Mouse (Mus musculus) intestine, embryonic 16.5 days (tissue): ENCODE data around the gene Dmpk. TPM values are rescaled to one million over a fixed set of nuclear protein-coding genes. Genes with fewer than 3 reads are reported as not detected.
"Not testable (repeated sequence)": the region's sequence is repeated elsewhere in the genome, so short reads cannot be mapped to it uniquely, and the experiment has no call there.

Experiments
- ATAC-seq: fragments of 200-750 bp; cut with Nextera tagmentation; 2 replicates; pipeline ENCODE4 v1.8.0; 2017; ENCODE audit warnings: moderate TSS enrichment, moderate library complexity
- H3K27ac ChIP-seq: fragments of 300-500 bp; sonication (generic); 2 replicates; pipeline ENCODE4 v1.5.1; 2014; ENCODE audit warnings: mild to moderate bottlenecking, low read length
- H3K27me3 ChIP-seq: fragments of 300-500 bp; sonication (generic); replicated peaks from 2 replicates; pipeline ENCODE4 v1.6.1; 2014; ENCODE audit warnings: low read length, control low read depth, mixed read lengths; ENCODE audit not compliant: control insufficient read depth, insufficient read depth
- H3K36me3 ChIP-seq: fragments of 300-500 bp; sonication (generic); 2 replicates; pipeline ENCODE4 v1.6.1; 2014; ENCODE audit warnings: low read length, control low read depth; ENCODE audit not compliant: control insufficient read depth, insufficient read depth
- H3K4me1 ChIP-seq: fragments of 300-500 bp; sonication (generic); 2 replicates; pipeline ENCODE4 v1.6.1; 2014; ENCODE audit warnings: low read length, control low read depth, mixed read lengths; ENCODE audit not compliant: control insufficient read depth, insufficient read depth
- H3K4me2 ChIP-seq: fragments of 300-500 bp; sonication (generic); 2 replicates; pipeline ENCODE4 v1.6.1; 2014; ENCODE audit warnings: low read depth, low read length, control low read depth
- H3K4me3 ChIP-seq: fragments of 300-500 bp; sonication (generic); 2 replicates; pipeline ENCODE4 v1.5.1; 2014; ENCODE audit warnings: mild to moderate bottlenecking, low read length
- H3K9ac ChIP-seq: fragments of 300-500 bp; sonication (generic); 2 replicates; pipeline ENCODE4 v1.6.1; 2014; ENCODE audit warnings: low read depth, low read length
- H3K9me3 ChIP-seq: fragments of 300-500 bp; sonication (generic); 2 replicates; pipeline ENCODE4 v1.6.1; 2016; ENCODE audit warnings: low read length, control low read depth; ENCODE audit not compliant: control insufficient read depth
- WGBS: fragments of 180-500 bp; shearing (Covaris S2); extraction: QIAGEN DNeasy Blood & Tissue Kit; methylation state at CpG from one replicate; pipeline ENCODE4 v1.1.7; 2014; 5-methylcytosine and 5-hydroxymethylcytosine counted together
- polyA plus RNA-seq: library from polyadenylated mRNA; unstranded; fragments of >200 nt; fragmentation: Nextera tagmentation; extraction: Ambion mirVana; gene quantifications from 2 replicates; pipeline ENCODE4 v1.2.1, GENCODE M21; 2015

Dmpk gene
- polyA plus RNA-seq, 1 experiment from 2014 or later, result 54.6 TPM

DNA sequence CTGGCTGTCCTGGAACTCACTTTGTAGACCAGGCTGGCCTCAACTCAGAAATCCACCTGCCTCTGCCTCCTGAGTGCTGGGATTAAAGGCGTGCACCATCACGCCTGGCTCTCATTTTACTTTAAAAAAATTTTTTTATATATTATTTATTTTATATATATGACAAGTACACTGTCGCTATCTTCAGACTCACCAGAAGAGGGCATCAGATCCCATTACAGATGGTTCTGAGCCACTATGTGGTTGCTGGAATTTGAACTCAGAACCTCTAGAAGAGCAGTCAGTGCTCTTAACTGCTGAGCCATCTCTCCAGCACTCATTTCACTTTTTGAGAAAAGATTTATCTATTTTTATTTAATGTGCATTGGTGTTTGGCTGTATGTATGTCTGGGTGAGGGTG is 12.6 kb upstream of the Dmpk start:
- not testable (repeated sequence) for H3K4me3 ChIP-seq, H3K36me3 ChIP-seq
- 56% methylated on average over 3 of the region's 3 CpGs for WGBS

DNA sequence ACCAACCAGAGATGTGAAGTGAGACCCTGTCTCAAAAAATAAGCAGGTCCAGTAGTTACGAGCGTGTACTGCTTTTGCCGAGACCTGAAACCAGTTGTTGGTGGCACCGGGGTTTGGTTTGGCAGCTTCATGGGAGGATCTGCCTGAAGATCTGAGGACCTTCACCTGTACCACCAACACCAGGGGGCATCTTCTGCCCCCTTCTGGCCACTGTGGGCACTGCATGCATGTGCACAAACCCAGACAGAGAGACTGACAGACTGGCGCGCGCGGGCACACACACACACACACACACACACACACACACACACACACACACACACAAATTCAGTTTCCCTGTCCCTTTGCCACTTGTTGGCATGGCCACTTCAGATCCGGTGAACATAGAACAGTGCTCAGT is 10.1 kb upstream of the Dmpk start:
- H3K9me3 ChIP-seq, result no peaks in the 10 kb centered on the region
- H3K9ac ChIP-seq, result no peak overlapping the region
- H3K27ac ChIP-seq, result no peak overlapping the region
- ATAC-seq, result no peak
- H3K4me2 ChIP-seq, result no peak overlapping the region
- no peak overlapping the region for H3K4me3 ChIP-seq
- 76% methylated on average over 9 of the region's 9 CpGs for WGBS
- H3K36me3 ChIP-seq, result peaks cover under 1% of the 10 kb centered on the region; the same call in 1 of the 2 replicates
- no peaks in the 10 kb centered on the region for H3K27me3 ChIP-seq
- peaks cover 20% of the 10 kb centered on the region for H3K4me1 ChIP-seq

More for the DNA sequence above, 12.6 kb upstream of the Dmpk start:
- not testable (repeated sequence) for H3K4me2 ChIP-seq, H3K9me3 ChIP-seq, H3K4me1 ChIP-seq, ATAC-seq, H3K27ac ChIP-seq, H3K9ac ChIP-seq
- H3K27me3 ChIP-seq, result peaks cover 14% of the 10 kb centered on the region

DNA sequence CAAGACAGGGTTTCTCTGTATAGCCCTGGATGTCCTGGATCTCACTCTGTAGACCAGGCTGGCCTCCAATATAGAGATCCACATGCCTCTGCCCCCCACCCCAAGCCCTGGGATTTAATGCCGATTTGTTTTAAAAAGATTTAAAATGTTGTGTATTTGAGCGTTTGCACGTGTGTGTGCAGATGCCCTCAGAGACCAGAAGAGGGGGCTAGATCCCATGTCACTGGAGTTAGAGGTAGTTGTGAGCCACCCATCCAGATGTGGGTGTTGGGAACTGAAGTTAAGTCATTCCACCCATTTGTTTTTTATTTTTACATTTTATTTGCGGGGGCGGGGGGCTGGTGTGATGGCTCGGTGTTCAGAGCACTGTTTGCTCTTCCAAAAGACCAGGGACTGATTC is 9.2 kb upstream of the Dmpk start:
- Histone ChIP-seq H3K4me1 (peaks cover 20% of the 10 kb centered on the region), H3K27ac (no peak overlapping the region), H3K9me3 (no peaks in the 10 kb centered on the region), H3K27me3 (no peaks in the 10 kb centered on the region), H3K36me3 (peaks cover 4% of the 10 kb centered on the region; the same call in 1 of the 2 replicates), H3K9ac (no peak overlapping the region), H3K4me2 (no peak overlapping the region), H3K4me3 (no peak overlapping the region)
- ATAC-seq, result no peak
- 92% methylated on average over 6 of the region's 6 CpGs for WGBS

DNA sequence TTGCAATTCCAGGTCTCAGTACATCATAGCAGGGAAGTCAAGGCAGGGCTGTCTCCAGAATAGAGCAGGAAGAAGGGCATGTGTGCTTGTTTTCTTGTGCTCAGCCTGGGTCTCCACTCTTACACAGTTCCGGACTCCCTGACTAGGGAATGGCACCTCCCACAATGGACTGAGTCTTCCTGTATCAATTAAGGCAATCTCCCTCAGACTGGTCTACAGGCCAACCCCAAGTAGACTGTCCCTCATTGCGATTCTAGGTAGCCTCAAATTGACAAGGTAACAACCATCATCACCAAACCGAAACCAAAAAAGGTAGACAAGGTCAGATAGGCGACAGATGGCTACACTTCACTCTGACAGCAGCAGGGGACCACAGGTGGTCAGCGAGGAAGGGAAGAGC is 8.4 kb upstream of the Dmpk start:
- H3K9me3 ChIP-seq, result no peaks in the 10 kb centered on the region
- peak overlapping the region; percentile 64 for H3K4me3 ChIP-seq
- 0 out of 2 replicates have a peak, but pooled peaks have one; percentile 2 for ATAC-seq
- H3K4me1 ChIP-seq, result peaks cover 20% of the 10 kb centered on the region
- peak overlapping the region; percentile 75 for H3K4me2 ChIP-seq
- 53% methylated on average over 5 of the region's 5 CpGs for WGBS
- no peaks in the 10 kb centered on the region for H3K27me3 ChIP-seq
- H3K36me3 ChIP-seq, result peaks cover 4% of the 10 kb centered on the region; the same call in 1 of the 2 replicates
- H3K9ac ChIP-seq, result no peak overlapping the region
- no peak overlapping the region for H3K27ac ChIP-seq

DNA sequence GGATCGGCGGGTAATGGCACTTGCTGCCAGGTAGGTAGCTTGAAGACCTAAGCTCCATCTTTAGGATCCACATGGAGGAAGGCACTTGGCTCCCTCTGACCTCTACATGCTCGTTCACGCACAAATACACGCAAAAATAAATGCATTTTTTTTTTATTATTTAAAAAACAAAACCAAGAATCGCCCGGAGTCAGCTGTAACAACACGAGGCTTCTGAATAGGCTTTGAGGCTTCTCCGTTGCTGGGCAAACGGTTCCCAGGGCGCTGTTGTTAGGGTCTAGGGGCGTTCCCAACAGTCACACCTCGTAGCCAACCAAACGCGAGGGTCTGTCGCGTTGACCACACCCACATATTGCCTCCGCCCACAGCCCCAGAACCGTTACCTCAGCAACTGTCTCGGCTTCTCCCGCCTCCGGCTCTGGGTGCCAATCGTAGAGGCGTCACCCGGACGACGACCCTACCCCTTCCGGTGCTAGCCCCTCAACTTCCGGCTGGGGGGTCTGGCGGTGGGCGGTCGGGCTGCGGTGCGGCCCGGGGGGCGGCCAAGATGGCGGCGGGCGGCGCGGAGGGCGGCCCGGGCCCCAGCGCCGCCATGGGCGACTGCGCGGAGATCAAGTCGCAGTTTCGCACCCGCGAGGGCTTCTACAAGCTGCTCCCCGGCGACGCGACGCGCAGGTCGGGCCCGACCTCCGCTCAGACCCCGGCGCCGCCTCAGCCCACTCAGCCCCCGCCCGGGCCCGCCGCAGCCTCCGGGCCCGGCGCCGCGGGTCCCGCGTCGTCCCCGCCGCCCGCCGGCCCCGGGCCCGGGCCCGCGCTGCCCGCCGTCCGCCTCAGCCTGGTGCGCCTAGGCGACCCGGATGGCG is 7.7 kb upstream of the Dmpk start, which contains the start of gene Dmwd:
Dmwd (plus strand) TSS at position 505 of the 863 bp plus-strand sequence.
- Histone ChIP-seq H3K36me3 (peaks cover 10% of the 10 kb centered on the region; the same call in 1 of the 2 replicates), H3K9ac (peak within 1 kb of the TSS; percentile 78), H3K4me1 (peaks cover 20% of the 10 kb centered on the region), H3K4me2 (peak within 1 kb of the TSS; percentile 75), H3K27ac (peak within 1 kb of the TSS; percentile 79), H3K4me3 (peak within 1 kb of the TSS; percentile 64), H3K9me3 (no peaks in the 10 kb centered on the region), H3K27me3 (no peaks in the 10 kb centered on the region)
- peak; percentile 97 for ATAC-seq
- WGBS, result under 1% methylated on average over 65 of the region's 91 CpGs

DNA sequence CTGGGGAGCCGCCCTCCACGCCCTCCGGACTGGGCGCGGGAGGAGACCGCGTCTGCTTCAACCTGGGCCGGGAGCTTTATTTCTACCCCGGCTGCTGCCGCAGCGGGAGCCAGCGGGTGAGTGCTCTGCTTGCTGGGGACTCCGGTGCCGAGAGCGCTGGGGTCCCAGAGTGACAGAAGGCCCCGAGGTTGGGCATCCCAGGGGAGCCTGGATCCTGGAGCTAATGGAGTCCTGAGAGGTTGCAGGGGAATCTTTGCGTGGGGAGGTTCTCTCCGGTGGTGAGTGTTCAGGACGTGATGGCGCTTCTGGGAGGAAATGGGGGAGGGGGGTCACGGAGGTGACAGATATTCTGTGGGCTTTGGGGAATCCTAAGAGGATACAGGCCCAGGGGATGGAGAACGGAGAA is 7.1 kb upstream of the Dmpk start:
- Histone ChIP-seq H3K9me3 (no peaks in the 10 kb centered on the region), H3K36me3 (peaks cover 16% of the 10 kb centered on the region; the same call in 1 of the 2 replicates), H3K27ac (peak overlapping the region; percentile 79), H3K9ac (peak overlapping the region; percentile 78), H3K4me1 (peaks cover 20% of the 10 kb centered on the region), H3K4me2 (peak overlapping the region; percentile 75), H3K27me3 (no peaks in the 10 kb centered on the region), H3K4me3 (peak overlapping the region; percentile 64)
- no peak for ATAC-seq
- WGBS, result under 1% methylated on average over 22 of the region's 22 CpGs

DNA sequence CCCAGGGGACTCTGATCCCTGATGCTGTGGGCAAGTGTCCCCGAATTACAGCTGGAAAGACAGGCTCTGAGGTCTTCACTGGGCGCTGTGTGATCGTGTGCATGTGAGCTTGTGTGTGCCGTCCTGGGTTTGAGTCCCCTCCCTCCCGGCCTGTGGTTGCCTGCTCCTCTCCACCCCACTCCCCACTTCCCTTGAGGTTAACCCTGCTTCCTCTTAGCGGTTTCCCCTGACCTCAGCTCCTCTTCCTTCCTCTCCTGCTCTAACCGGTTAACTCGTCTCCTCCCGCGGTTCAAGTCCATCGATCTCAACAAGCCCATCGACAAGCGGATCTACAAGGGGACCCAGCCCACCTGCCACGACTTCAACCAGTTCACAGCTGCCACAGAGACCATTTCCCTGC is 5.9 kb upstream of the Dmpk start:
- 71% methylated on average over 14 of the region's 14 CpGs for WGBS
- Histone ChIP-seq H3K27me3 (no peaks in the 10 kb centered on the region), H3K4me2 (peak overlapping the region; percentile 75), H3K36me3 (peaks cover 27% of the 10 kb centered on the region), H3K9ac (no peak overlapping the region), H3K4me1 (peaks cover 29% of the 10 kb centered on the region), H3K27ac (no peak overlapping the region), H3K9me3 (no peaks in the 10 kb centered on the region), H3K4me3 (no peak overlapping the region)
- ATAC-seq, result no peak

DNA sequence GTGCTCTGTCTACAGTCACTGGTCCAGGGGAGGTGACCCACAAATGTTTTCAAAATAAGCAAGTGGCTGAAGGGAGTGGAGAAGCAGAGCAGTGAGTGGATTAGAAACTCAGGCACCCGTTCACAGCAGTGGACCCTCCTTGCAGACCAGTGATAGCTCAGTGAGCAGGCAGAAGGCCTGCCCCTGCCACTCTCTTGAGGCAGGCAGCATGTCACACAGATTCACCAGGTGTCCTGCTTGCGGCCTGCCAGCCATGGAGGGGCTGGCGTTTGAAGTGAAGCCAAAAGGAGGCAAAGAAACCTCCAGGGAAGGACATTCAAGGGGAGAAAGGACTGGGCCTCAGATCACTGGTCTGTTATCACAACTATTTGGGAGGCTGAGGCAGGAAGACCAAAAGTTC is 4.9 kb upstream of the Dmpk start:
- peaks cover 27% of the 10 kb centered on the region for H3K36me3 ChIP-seq

DNA sequence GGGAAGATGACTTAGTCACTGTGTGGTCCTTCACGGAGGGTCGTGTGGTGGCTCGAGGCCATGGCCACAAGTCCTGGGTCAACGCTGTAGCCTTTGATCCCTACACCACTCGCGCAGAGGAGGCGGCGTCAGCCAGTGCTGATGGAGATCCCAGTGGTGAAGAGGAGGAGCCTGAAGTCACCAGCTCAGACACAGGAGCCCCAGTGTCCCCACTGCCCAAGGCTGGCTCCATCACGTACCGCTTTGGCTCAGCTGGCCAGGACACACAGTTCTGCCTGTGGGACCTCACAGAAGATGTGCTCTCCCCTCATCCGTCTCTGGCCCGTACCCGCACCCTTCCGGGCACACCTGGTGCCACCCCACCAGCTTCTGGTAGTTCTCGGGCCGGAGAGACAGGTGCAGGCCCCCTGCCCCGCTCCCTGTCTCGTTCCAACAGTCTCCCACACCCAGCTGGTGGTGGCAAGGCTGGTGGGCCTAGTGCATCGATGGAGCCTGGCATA is 3.1 kb upstream of the Dmpk start:
- Histone ChIP-seq H3K4me2 (no peak overlapping the region), H3K27me3 (no peaks in the 10 kb centered on the region), H3K4me3 (no peak overlapping the region), H3K9ac (no peak overlapping the region), H3K36me3 (peaks cover 27% of the 10 kb centered on the region), H3K9me3 (no peaks in the 10 kb centered on the region), H3K27ac (no peak overlapping the region), H3K4me1 (peaks cover 52% of the 10 kb centered on the region)
- ATAC-seq, result no peak
- 87% methylated on average over 19 of the region's 19 CpGs for WGBS

More for the DNA sequence above, 4.9 kb upstream of the Dmpk start:
- H3K4me1 ChIP-seq, result peaks cover 38% of the 10 kb centered on the region
- 87% methylated on average over 3 of the region's 3 CpGs for WGBS
- no peak overlapping the region for H3K4me2 ChIP-seq
- H3K4me3 ChIP-seq, result no peak overlapping the region
- H3K27ac ChIP-seq, result no peak overlapping the region
- H3K27me3 ChIP-seq, result no peaks in the 10 kb centered on the region
- H3K9me3 ChIP-seq, result no peaks in the 10 kb centered on the region
- ATAC-seq, result no peak
- no peak overlapping the region for H3K9ac ChIP-seq
